ENCODE assay signal across 10 mouse cellular contexts in genomic region chr1:7395527-7395926, GRCm38 (mm10).
DNase-seq lines count a peak whose midpoint lies in the region; ATAC-seq and TF ChIP-seq lines count a peak whose summit lies in the region.
"Had no signal": no experiment of that assay in that cellular context is flagged by ENCODE, and none has a peak within 500 bp of the region (broad histone marks: within the 10 kb centered on the region; RNA-seq: fewer than 3 reads in every experiment).

No protein-coding gene starts in this region.

- H3K4me3 ChIP-seq in lung, postnatal 0 days (ENCODE audit: low read depth, low read length) = no peak overlapping the region
- H3K4me3 ChIP-seq in lung, adult 2 months (replicated peaks; ENCODE audit: extremely low read depth, low read depth, low read length) = no peak overlapping the region
- H3K4me3 ChIP-seq in midbrain, postnatal 0 days (ENCODE audit: low read depth, low read length) = no peak overlapping the region
- H3K4me3 ChIP-seq: myocyte had no signal

- H3K9me3 ChIP-seq in lung, postnatal 0 days (ENCODE audit: low read length) = no peaks in the 10 kb centered on the region
- no peaks in the 10 kb centered on the region for H3K9me3 ChIP-seq in midbrain, postnatal 0 days (ENCODE audit: low read length)

- no peak for ATAC-seq in lung, postnatal 0 days
- ATAC-seq in midbrain, postnatal 0 days (ENCODE audit: low FRiP score) = no peak

- 77% methylated on average over 8 of the region's 8 CpGs for WGBS in lung, postnatal 0 days
- WGBS in lung, adult 2 months = 72% methylated on average over 8 of the region's 8 CpGs
- 93% methylated on average over 8 of the region's 8 CpGs for WGBS in midbrain, postnatal 0 days

- peak; percentile 2 for DNase-seq in adrenal gland, adult 8-10 months
- no peak for DNase-seq in adrenal gland, postnatal 25 days
- peak; percentile 30 for DNase-seq in lung, postnatal 0 days (ENCODE audit: low spot score)
- no peak for DNase-seq in lung, adult 2 months
- DNase-seq in brain, embryonic 14.5 days (ENCODE audit: low read depth) = peak; percentile 27
- peak; percentile 8 for DNase-seq in midbrain, postnatal 0 days (ENCODE audit: low spot score)
- no peak for DNase-seq in left cerebral cortex, adult 11 months (ENCODE audit: low spot score)
- no peak for DNase-seq in layer of hippocampus, adult 9-11 months
- DNase-seq: kidney, adult 11 months had no signal

- TF ChIP-seq CTCF in lung, postnatal 0 days (IDR thresholded peaks at IDR 0.05) = no peak
- no peak for TF ChIP-seq CTCF in lung, adult 2 months (IDR thresholded peaks at IDR 0.05; ENCODE audit: insufficient read depth, low read length)
- TF ChIP-seq CTCF in brain, embryonic 14.5 days (IDR thresholded peaks at IDR 0.05; ENCODE audit: borderline replicate concordance, extremely low read depth, insufficient read depth, insufficient read length) = no peak
- TF ChIP-seq CTCF in midbrain, postnatal 0 days (IDR thresholded peaks at IDR 0.05) = no peak

- no peaks in the 10 kb centered on the region for H3K36me3 ChIP-seq in lung, postnatal 0 days (ENCODE audit: insufficient read depth, low read length)
- H3K36me3 ChIP-seq in midbrain, postnatal 0 days (ENCODE audit: insufficient read depth, low read length) = no peaks in the 10 kb centered on the region

- H3K27me3 ChIP-seq in lung, postnatal 0 days (replicated peaks; ENCODE audit: insufficient read depth, low read length) = no peaks in the 10 kb centered on the region
- H3K27me3 ChIP-seq in midbrain, postnatal 0 days (ENCODE audit: insufficient read depth, low read length) = no peaks in the 10 kb centered on the region

- no peak for TF ChIP-seq POLR2A in lung, adult 2 months (IDR thresholded peaks at IDR 0.05; ENCODE audit: borderline replicate concordance, extremely low read depth, low read depth, low read length)
- no peak for TF ChIP-seq POLR2A in brain, embryonic 14.5 days (IDR thresholded peaks at IDR 0.05; ENCODE audit: borderline replicate concordance, extremely low read depth, insufficient read depth, insufficient read length, poor library complexity, severe bottlenecking)

- H3K4me1 ChIP-seq in lung, postnatal 0 days (ENCODE audit: insufficient read depth, low read depth, low read length) = no peaks in the 10 kb centered on the region
- no peaks in the 10 kb centered on the region for H3K4me1 ChIP-seq in lung, adult 2 months (ENCODE audit: control insufficient read depth, insufficient read depth, low read length)
- H3K4me1 ChIP-seq in midbrain, postnatal 0 days (ENCODE audit: insufficient read depth, low read length) = no peaks in the 10 kb centered on the region

- H3K9ac ChIP-seq in lung, postnatal 0 days (replicated peaks; ENCODE audit: low read depth) = no peak overlapping the region
- no peak overlapping the region for H3K9ac ChIP-seq in midbrain, postnatal 0 days (replicated peaks; ENCODE audit: low read length, poor library complexity, severe bottlenecking)

- no peak overlapping the region for H3K4me2 ChIP-seq in lung, postnatal 0 days (replicated peaks; ENCODE audit: low read depth, low read length)
- no peak overlapping the region for H3K4me2 ChIP-seq in midbrain, postnatal 0 days (ENCODE audit: low read depth, low read length, poor library complexity, severe bottlenecking)

- H3K27ac ChIP-seq in lung, postnatal 0 days (ENCODE audit: low read length) = no peak overlapping the region
- H3K27ac ChIP-seq in midbrain, postnatal 0 days (ENCODE audit: low read depth, low read length) = no peak overlapping the region

- TF ChIP-seq EP300 in lung, postnatal 0 days (IDR thresholded peaks at IDR 0.05) = no peak

Comparison
In these comparisons a context has a peak if more than half of its experiments do, and no peak if none do; other contexts are left out.
1. DNase-seq: peak in adrenal gland, adult 8-10 months (single experiment), lung, postnatal 0 days (single experiment), brain, embryonic 14.5 days (single experiment) and midbrain, postnatal 0 days (single experiment); none in adrenal gland, postnatal 25 days (single experiment), lung, adult 2 months (single experiment), left cerebral cortex, adult 11 months (single experiment) and layer of hippocampus, adult 9-11 months (single experiment).